8 mouse cellular contexts compared by ENCODE assay signal in the genomic region with DNA sequence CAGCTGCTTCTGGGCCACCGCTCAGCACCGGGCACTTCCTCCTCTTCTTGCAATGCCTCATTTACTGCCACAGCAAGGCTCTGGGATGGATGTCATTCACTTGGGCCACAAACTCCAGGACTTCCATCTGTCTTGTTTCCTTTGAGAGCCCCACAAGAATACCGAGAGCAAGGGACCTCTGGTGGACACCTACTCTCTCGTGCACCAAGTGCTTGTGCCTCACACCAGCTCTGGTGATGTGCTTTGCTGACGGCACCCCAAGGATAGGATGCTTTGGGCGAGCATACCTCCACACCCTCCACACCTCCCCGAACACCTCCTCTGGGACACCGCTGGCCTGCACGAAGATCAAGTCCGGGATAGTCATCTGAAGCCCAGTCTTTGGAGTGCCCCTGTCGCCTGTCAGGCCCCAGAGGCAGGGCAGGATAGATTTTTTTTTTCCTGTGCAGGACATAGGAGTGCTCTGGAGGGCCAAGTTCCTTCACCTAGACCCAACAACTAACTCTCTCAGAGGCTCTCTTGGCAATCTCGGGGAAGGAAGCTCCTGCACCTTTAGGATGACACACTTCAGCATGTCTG. TPM values are rescaled to one million over a fixed set of nuclear protein-coding genes. Genes with fewer than 3 reads are reported as not detected.
DNase-seq lines count a peak whose midpoint lies in the region; ATAC-seq lines count a peak whose summit lies in the region.

No protein-coding gene starts in this region.

- 48% methylated on average over 12 of the region's 12 CpGs for WGBS in neural tube, embryonic 11.5 days
- 47% methylated on average over 12 of the region's 12 CpGs for WGBS in limb, embryonic 10.5 days
- WGBS in stomach, embryonic 14.5 days = 53% methylated on average over 12 of the region's 12 CpGs

- H3K36me3 ChIP-seq in neural tube, embryonic 11.5 days (ENCODE audit: control insufficient read depth, insufficient read depth, low read length) = no peaks in the 10 kb centered on the region
- H3K36me3 ChIP-seq in limb, embryonic 10.5 days = no peaks in the 10 kb centered on the region
- no peaks in the 10 kb centered on the region for H3K36me3 ChIP-seq in stomach, embryonic 14.5 days (ENCODE audit: control insufficient read depth, insufficient read depth, low read length)

- peak overlapping the region; percentile 43 for H3K4me2 ChIP-seq in neural tube, embryonic 11.5 days (ENCODE audit: low read depth)
- H3K4me2 ChIP-seq in stomach, embryonic 14.5 days (replicated peaks; ENCODE audit: low read depth, low read length) = peak overlapping the region; percentile 54

- no peaks in the 10 kb centered on the region for H3K4me1 ChIP-seq in neural tube, embryonic 11.5 days (ENCODE audit: control insufficient read depth, insufficient read depth, low read length)
- H3K4me1 ChIP-seq in limb, embryonic 10.5 days = no peaks in the 10 kb centered on the region
- no peaks in the 10 kb centered on the region for H3K4me1 ChIP-seq in stomach, embryonic 14.5 days (ENCODE audit: control insufficient read depth, insufficient read depth, low read length)

- H3K27ac ChIP-seq in neural tube, embryonic 11.5 days (ENCODE audit: low read depth, low read length) = no peak overlapping the region
- peak overlapping the region; percentile 81; the same call in 1 of the 2 replicates for H3K27ac ChIP-seq in limb, embryonic 10.5 days
- no peak overlapping the region for H3K27ac ChIP-seq in stomach, embryonic 14.5 days (ENCODE audit: low read length)

- H3K9me3 ChIP-seq in neural tube, embryonic 11.5 days (ENCODE audit: control insufficient read depth, low read length) = no peaks in the 10 kb centered on the region
- H3K9me3 ChIP-seq in limb, embryonic 10.5 days (replicated peaks) = no peaks in the 10 kb centered on the region
- no peaks in the 10 kb centered on the region for H3K9me3 ChIP-seq in stomach, embryonic 14.5 days (ENCODE audit: control insufficient read depth, low read depth, low read length)

- DNase-seq in cerebellum, postnatal 4 days (ENCODE audit: low spot score in 2 of 2) = no peak
- DNase-seq in neural tube, embryonic 11.5 days (ENCODE audit: low spot score) = no peak
- no peak for DNase-seq in neural tube, embryonic 10.5 days (ENCODE audit: extremely low spot score, low spot score)
- peak; percentile 27 for DNase-seq in limb, embryonic 10.5 days (ENCODE audit: low spot score)
- no peak for DNase-seq in spleen, postnatal 14 days (ENCODE audit: low spot score in 2 of 2)

- H3K27me3 ChIP-seq in neural tube, embryonic 11.5 days (ENCODE audit: control insufficient read depth, insufficient read depth, low read length) = peaks cover 6% of the 10 kb centered on the region; the same call in 1 of the 2 replicates
- H3K27me3 ChIP-seq in limb, embryonic 10.5 days (ENCODE audit: low read depth, poor library complexity, severe bottlenecking) = peaks cover 78% of the 10 kb centered on the region
- H3K27me3 ChIP-seq in stomach, embryonic 14.5 days (ENCODE audit: control insufficient read depth, insufficient read depth, low read length) = no peaks in the 10 kb centered on the region

- ATAC-seq in cerebellum, adult (ENCODE audit: insufficient number of reproducible peaks, low FRiP score, low TSS enrichment) = peak; percentile 43; the same call in 1 of the 2 replicates
- ATAC-seq in neural tube, embryonic 11.5 days (ENCODE audit: insufficient read depth, low FRiP score, low TSS enrichment) = no peak
- no peak for ATAC-seq in stomach, embryonic 14.5 days (ENCODE audit: insufficient number of reproducible peaks, insufficient read depth, low FRiP score, low read depth)
- no peak for ATAC-seq in erythroid progenitor cell, adult 5-6 weeks (replicated peaks; ENCODE audit: low FRiP score, poor library complexity, severe bottlenecking)

- H3K9ac ChIP-seq in neural tube, embryonic 11.5 days (ENCODE audit: low read length) = peak overlapping the region; percentile 53
- no peak overlapping the region for H3K9ac ChIP-seq in stomach, embryonic 14.5 days (replicated peaks; ENCODE audit: low read depth, low read length)

- peak overlapping the region; percentile 54 for H3K4me3 ChIP-seq in neural tube, embryonic 11.5 days (ENCODE audit: low read depth, low read length)
- peak overlapping the region; percentile 65 for H3K4me3 ChIP-seq in limb, embryonic 10.5 days
- peak overlapping the region; percentile 45 for H3K4me3 ChIP-seq in stomach, embryonic 14.5 days (ENCODE audit: low read depth, low read length)

RNA-seq across cellular contexts. Expression of gene 1700018G05Rik, which starts 4.9 kb away (rescaled TPM):
- not detected in 2 replicates for polyA plus RNA-seq in neural tube, embryonic 11.5 days (2014; fragmentation: Nextera tagmentation; extraction: Ambion mirVana)
- polyA plus RNA-seq in limb, embryonic 10.5 days (2016; fragmentation: Nextera tagmentation; extraction: Ambion mirVana) = 0.63 TPM in 1 of 2 replicates, not detected in the other
- polyA plus RNA-seq in stomach, embryonic 14.5 days (2014; fragmentation: Nextera tagmentation; extraction: Ambion mirVana) = not detected in 2 replicates
- total RNA-seq in erythroid progenitor cell, adult 5-6 weeks (2015; ENCODE audit: low replicate concordance) = not detected in 2 replicates
- not detected in 2 replicates for total RNA-seq in erythroid progenitor cell, adult 5-6 weeks (2017; ENCODE audit: low replicate concordance)

RNA-seq across cellular contexts. Expression of gene 1700011M02Rik, which starts 24.4 kb away (rescaled TPM):
- not detected in 2 replicates for polyA plus RNA-seq in neural tube, embryonic 11.5 days (2014; fragmentation: Nextera tagmentation; extraction: Ambion mirVana)
- not detected in 2 replicates for polyA plus RNA-seq in limb, embryonic 10.5 days (2016; fragmentation: Nextera tagmentation; extraction: Ambion mirVana)
- not detected in 2 replicates for polyA plus RNA-seq in stomach, embryonic 14.5 days (2014; fragmentation: Nextera tagmentation; extraction: Ambion mirVana)
- total RNA-seq in erythroid progenitor cell, adult 5-6 weeks (2015; ENCODE audit: low replicate concordance) = not detected in 2 replicates
- total RNA-seq in erythroid progenitor cell, adult 5-6 weeks (2017; ENCODE audit: low replicate concordance) = not detected in 2 replicates

RNA-seq across cellular contexts. Expression of gene Dmrtc1a, which starts 24.6 kb away (rescaled TPM):
- polyA plus RNA-seq in neural tube, embryonic 11.5 days (2014; fragmentation: Nextera tagmentation; extraction: Ambion mirVana) = 0.31 and 0.81 TPM in 2 replicates
- polyA plus RNA-seq in limb, embryonic 10.5 days (2016; fragmentation: Nextera tagmentation; extraction: Ambion mirVana) = 0.20 and 0.45 TPM in 2 replicates
- polyA plus RNA-seq in stomach, embryonic 14.5 days (2014; fragmentation: Nextera tagmentation; extraction: Ambion mirVana) = 1.8 and 2.4 TPM in 2 replicates
- total RNA-seq in erythroid progenitor cell, adult 5-6 weeks (2015; ENCODE audit: low replicate concordance) = not detected in 2 replicates
- not detected in 2 replicates for total RNA-seq in erythroid progenitor cell, adult 5-6 weeks (2017; ENCODE audit: low replicate concordance)
